Mouse (Mus musculus) liver, embryonic 14.5 days (tissue): Measurements from ENCODE around the gene Aoc2.

ENCODE experiments used
- CTCF ChIP-seq: IDR thresholded peaks from 2 replicates; pipeline ENCODE4 v1.5.1; 2016; ENCODE audit warnings: antibody characterized with exemption, low read depth, control low read depth
- EP300 ChIP-seq: IDR thresholded peaks from 2 replicates; pipeline ENCODE4 v1.6.1; 2016; ENCODE audit warnings: antibody characterized with exemption, low read depth

DNA sequence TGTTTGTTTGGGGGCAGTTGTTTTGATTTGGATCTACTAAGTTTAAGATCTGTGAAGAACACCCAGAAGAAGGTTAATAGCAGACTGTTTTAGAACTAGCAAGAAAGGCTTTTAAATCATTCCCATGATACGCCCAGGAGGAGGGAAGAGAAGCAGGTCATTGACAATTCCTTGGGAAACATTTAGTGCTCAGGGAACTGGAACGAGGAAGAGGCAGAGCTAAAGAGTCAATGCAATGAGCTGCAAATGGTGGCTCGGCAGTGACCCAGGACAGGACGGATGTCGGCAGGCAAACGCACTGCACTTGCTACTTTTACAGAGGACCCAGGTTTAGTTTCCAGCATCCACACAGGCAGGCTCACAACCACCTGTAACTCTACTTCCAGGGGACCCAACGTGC lies 44.0 kb upstream of the Aoc2 start:
- TF ChIP-seq CTCF (no peak), EP300 (no peak)
